Mouse (Mus musculus): ENCODE measurements at regions not wholly inside any gene's neighbourhood (a gene's known extent, or its start where the extent isn't known, plus 50 kb on each side); places are given as distances from the start of the nearest gene placed in this dataset.

- no peaks in the 10 kb centered on the region for H3K9me3 ChIP-seq (replicated peaks; ENCODE audit: control insufficient read depth, insufficient read depth, low read length, poor library complexity, severe bottlenecking)
- H3K27me3 ChIP-seq (ENCODE audit: control insufficient read depth, insufficient read depth, low read length, poor library complexity, severe bottlenecking) = no peaks in the 10 kb centered on the region; the same call in 1 of the 2 replicates
- no peak overlapping the region for H3K27ac ChIP-seq (ENCODE audit: insufficient read depth, low read length)
- H3K4me1 ChIP-seq (ENCODE audit: control insufficient read depth, insufficient read depth, low read length) = no peaks in the 10 kb centered on the region
- no peak overlapping the region for H3K9ac ChIP-seq (ENCODE audit: low read depth, poor library complexity, severe bottlenecking)
- H3K4me3 ChIP-seq (ENCODE audit: low read depth, low read length) = no peak overlapping the region
- H3K36me3 ChIP-seq (ENCODE audit: control insufficient read depth, insufficient read depth, low read length, poor library complexity, severe bottlenecking) = no peaks in the 10 kb centered on the region
- TF ChIP-seq EP300 (IDR thresholded peaks at IDR 0.05; ENCODE audit: insufficient read depth, low read depth, low read length) (no peak), POLR2A (IDR thresholded peaks at IDR 0.05; ENCODE audit: insufficient read depth, low read length) (no peak), CTCF (IDR thresholded peaks at IDR 0.05; ENCODE audit: low read depth, low read length) (no peak)
Measured at GRCm38 (mm10) chr3:149358570-149359193, 368.3 kb upstream of the Adgrl2 start.

DNA sequence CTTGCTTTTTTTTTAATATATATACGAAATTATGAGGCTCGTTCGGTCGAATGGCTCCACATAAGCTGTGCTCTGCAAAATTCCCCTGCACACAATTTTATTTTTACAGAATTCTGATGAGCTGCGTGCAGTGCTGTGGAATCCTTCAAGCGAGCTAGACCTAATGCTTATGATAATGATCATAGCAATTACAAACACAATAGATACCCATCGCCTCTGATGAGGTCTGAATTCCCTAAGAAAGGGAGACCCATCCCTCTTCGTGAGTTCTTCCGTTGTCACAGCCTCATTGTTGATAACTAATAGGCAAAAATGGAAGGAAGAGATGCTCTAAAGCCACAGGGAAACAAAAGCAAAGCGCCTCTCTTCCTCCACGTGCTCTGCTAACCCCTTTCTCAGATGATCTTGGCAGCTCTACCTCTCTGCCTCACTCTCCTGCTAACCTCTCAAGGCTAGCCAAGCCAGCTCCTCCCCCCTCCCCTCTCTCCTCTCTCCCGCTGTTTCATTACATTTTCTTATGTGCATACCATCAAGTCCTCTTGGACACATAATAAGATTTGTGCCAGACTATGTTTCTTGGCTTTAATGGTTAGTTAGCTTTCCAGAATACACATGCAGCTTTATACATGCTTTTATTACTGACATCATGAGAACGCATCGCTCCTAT lies 367.7 kb upstream of the Adgrl2 start:
- Histone ChIP-seq H3K9ac (ENCODE audit: low read depth, poor library complexity, severe bottlenecking) (no peak overlapping the region), H3K4me3 (ENCODE audit: low read depth, low read length) (no peak overlapping the region), H3K9me3 (replicated peaks; ENCODE audit: control insufficient read depth, insufficient read depth, low read length, poor library complexity, severe bottlenecking) (no peaks in the 10 kb centered on the region), H3K27me3 (ENCODE audit: control insufficient read depth, insufficient read depth, low read length, poor library complexity, severe bottlenecking) (no peaks in the 10 kb centered on the region; the same call in 1 of the 2 replicates), H3K4me1 (ENCODE audit: control insufficient read depth, insufficient read depth, low read length) (no peaks in the 10 kb centered on the region), H3K36me3 (ENCODE audit: control insufficient read depth, insufficient read depth, low read length, poor library complexity, severe bottlenecking) (no peaks in the 10 kb centered on the region), H3K27ac (ENCODE audit: insufficient read depth, low read length) (no peak overlapping the region)
- TF ChIP-seq EP300 (IDR thresholded peaks at IDR 0.05; ENCODE audit: insufficient read depth, low read depth, low read length) (no peak), CTCF (IDR thresholded peaks at IDR 0.05; ENCODE audit: low read depth, low read length) (no peak), POLR2A (IDR thresholded peaks at IDR 0.05; ENCODE audit: insufficient read depth, low read length) (no peak)

DNA sequence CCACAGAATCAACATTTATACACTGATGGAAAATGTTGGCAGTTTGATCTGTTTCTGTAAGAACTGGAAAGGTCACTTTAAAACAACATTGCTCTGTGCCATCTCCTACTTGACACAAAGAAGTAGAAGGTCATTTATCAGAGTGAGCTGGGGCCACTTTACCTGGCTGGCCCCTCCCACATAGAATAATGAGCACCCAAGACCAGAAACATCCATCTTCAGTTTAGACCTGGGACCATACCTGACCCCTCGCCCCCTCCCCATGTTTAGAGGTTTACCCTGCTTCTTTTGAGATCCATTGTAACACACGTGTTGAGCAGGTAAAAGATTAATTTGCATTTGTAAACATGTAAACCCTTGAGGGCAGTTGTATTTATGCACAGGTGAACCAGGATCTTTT lies 366.8 kb upstream of the Adgrl2 start:
- Histone ChIP-seq H3K27ac (ENCODE audit: insufficient read depth, low read length) (no peak overlapping the region), H3K36me3 (ENCODE audit: control insufficient read depth, insufficient read depth, low read length, poor library complexity, severe bottlenecking) (no peaks in the 10 kb centered on the region), H3K27me3 (ENCODE audit: control insufficient read depth, insufficient read depth, low read length, poor library complexity, severe bottlenecking) (no peaks in the 10 kb centered on the region), H3K9me3 (replicated peaks; ENCODE audit: control insufficient read depth, insufficient read depth, low read length, poor library complexity, severe bottlenecking) (no peaks in the 10 kb centered on the region), H3K4me1 (ENCODE audit: control insufficient read depth, insufficient read depth, low read length) (no peaks in the 10 kb centered on the region), H3K9ac (ENCODE audit: low read depth, poor library complexity, severe bottlenecking) (no peak overlapping the region), H3K4me3 (ENCODE audit: low read depth, low read length) (no peak overlapping the region)
- no peak for TF ChIP-seq POLR2A (IDR thresholded peaks at IDR 0.05; ENCODE audit: insufficient read depth, low read length)
- no peak for TF ChIP-seq EP300 (IDR thresholded peaks at IDR 0.05; ENCODE audit: insufficient read depth, low read depth, low read length)
- TF ChIP-seq CTCF (IDR thresholded peaks at IDR 0.05; ENCODE audit: low read depth, low read length) = no peak

GRCm38 (mm10) chr3:149355362-149355761 lies 365.0 kb upstream of the Adgrl2 start:
- no peak for TF ChIP-seq EP300 (IDR thresholded peaks at IDR 0.05; ENCODE audit: insufficient read depth, low read depth, low read length)
- no peaks in the 10 kb centered on the region for H3K9me3 ChIP-seq (replicated peaks; ENCODE audit: control insufficient read depth, insufficient read depth, low read length, poor library complexity, severe bottlenecking)
- no peaks in the 10 kb centered on the region for H3K4me1 ChIP-seq (ENCODE audit: control insufficient read depth, insufficient read depth, low read length)
- H3K36me3 ChIP-seq (ENCODE audit: control insufficient read depth, insufficient read depth, low read length, poor library complexity, severe bottlenecking) = no peaks in the 10 kb centered on the region
- no peaks in the 10 kb centered on the region for H3K27me3 ChIP-seq (ENCODE audit: control insufficient read depth, insufficient read depth, low read length, poor library complexity, severe bottlenecking)
- H3K4me3 ChIP-seq (ENCODE audit: low read depth, low read length) = no peak overlapping the region
- no peak overlapping the region for H3K9ac ChIP-seq (ENCODE audit: low read depth, poor library complexity, severe bottlenecking)
- H3K27ac ChIP-seq (ENCODE audit: insufficient read depth, low read length) = no peak overlapping the region

GRCm38 (mm10) chr3:149353958-149354357 lies 363.6 kb upstream of the Adgrl2 start:
- no peaks in the 10 kb centered on the region for H3K27me3 ChIP-seq (ENCODE audit: control insufficient read depth, insufficient read depth, low read length, poor library complexity, severe bottlenecking)
- H3K36me3 ChIP-seq (ENCODE audit: control insufficient read depth, insufficient read depth, low read length, poor library complexity, severe bottlenecking) = no peaks in the 10 kb centered on the region
- TF ChIP-seq POLR2A (IDR thresholded peaks at IDR 0.05; ENCODE audit: insufficient read depth, low read length) (no peak), CTCF (IDR thresholded peaks at IDR 0.05; ENCODE audit: low read depth, low read length) (no peak), EP300 (IDR thresholded peaks at IDR 0.05; ENCODE audit: insufficient read depth, low read depth, low read length) (no peak)
- H3K9ac ChIP-seq (ENCODE audit: low read depth, poor library complexity, severe bottlenecking) = no peak overlapping the region
- no peaks in the 10 kb centered on the region for H3K4me1 ChIP-seq (ENCODE audit: control insufficient read depth, insufficient read depth, low read length)
- no peaks in the 10 kb centered on the region; the same call in 1 of the 2 replicates for H3K9me3 ChIP-seq (replicated peaks; ENCODE audit: control insufficient read depth, insufficient read depth, low read length, poor library complexity, severe bottlenecking)
- H3K27ac ChIP-seq (ENCODE audit: insufficient read depth, low read length) = no peak overlapping the region
- H3K4me3 ChIP-seq (ENCODE audit: low read depth, low read length) = no peak overlapping the region

- Histone ChIP-seq H3K4me1 (ENCODE audit: control insufficient read depth, insufficient read depth, low read length) (no peaks in the 10 kb centered on the region), H3K27ac (ENCODE audit: insufficient read depth, low read length) (no peak overlapping the region), H3K4me3 (ENCODE audit: low read depth, low read length) (no peak overlapping the region), H3K36me3 (ENCODE audit: control insufficient read depth, insufficient read depth, low read length, poor library complexity, severe bottlenecking) (no peaks in the 10 kb centered on the region), H3K27me3 (ENCODE audit: control insufficient read depth, insufficient read depth, low read length, poor library complexity, severe bottlenecking) (no peaks in the 10 kb centered on the region), H3K9me3 (replicated peaks; ENCODE audit: control insufficient read depth, insufficient read depth, low read length, poor library complexity, severe bottlenecking) (no peaks in the 10 kb centered on the region; the same call in 1 of the 2 replicates), H3K9ac (ENCODE audit: low read depth, poor library complexity, severe bottlenecking) (no peak overlapping the region)
- TF ChIP-seq POLR2A (IDR thresholded peaks at IDR 0.05; ENCODE audit: insufficient read depth, low read length) (no peak), EP300 (IDR thresholded peaks at IDR 0.05; ENCODE audit: insufficient read depth, low read depth, low read length) (no peak), CTCF (IDR thresholded peaks at IDR 0.05; ENCODE audit: low read depth, low read length) (no peak)
Measured at GRCm38 (mm10) chr3:149352546-149352945, 362.2 kb upstream of the Adgrl2 start.
